Mouse (Mus musculus) lung, embryonic 14.5 days (tissue): ENCODE results near the gene H2-Ob. TPM values are rescaled to one million over a fixed set of nuclear protein-coding genes. Genes with fewer than 3 reads are reported as not detected.

Experiments used
- ATAC-seq: fragments of 200-750 bp; cut with Nextera tagmentation; 2 replicates; pipeline ENCODE4 v1.8.0; 2017; ENCODE audit warnings: mild to moderate bottlenecking, moderate TSS enrichment, moderate library complexity; ENCODE audit not compliant: insufficient read depth
- DNase-seq: peaks from one replicate; pipeline ENCODE4 v3.0.0-alpha.2; 2015
- H3K27ac ChIP-seq: fragments of 300-500 bp; sonication (generic); 2 replicates; pipeline ENCODE4 v1.5.1; 2014; ENCODE audit warnings: low read depth, mild to moderate bottlenecking, moderate library complexity
- H3K27me3 ChIP-seq: fragments of 300-500 bp; sonication (generic); 2 replicates; pipeline ENCODE4 v1.6.1; 2014; ENCODE audit warnings: low read length, control low read depth; ENCODE audit not compliant: insufficient read depth
- H3K36me3 ChIP-seq: fragments of 300-500 bp; sonication (generic); 2 replicates; pipeline ENCODE4 v1.6.1; 2014; ENCODE audit warnings: control low read depth; ENCODE audit not compliant: insufficient read depth
- H3K4me1 ChIP-seq: fragments of 300-500 bp; sonication (generic); 2 replicates; pipeline ENCODE4 v1.6.1; 2014; ENCODE audit warnings: antibody characterized with exemption, control low read depth; ENCODE audit not compliant: insufficient read depth
- H3K4me2 ChIP-seq: fragments of 300-500 bp; sonication (generic); 2 replicates; pipeline ENCODE4 v1.6.1; 2014; ENCODE audit warnings: mild to moderate bottlenecking
- H3K4me3 ChIP-seq: fragments of 300-500 bp; sonication (generic); 2 replicates; pipeline ENCODE4 v1.5.1; 2014; ENCODE audit warnings: low read depth, low read length
- H3K9ac ChIP-seq: fragments of 300-500 bp; sonication (generic); 2 replicates; pipeline ENCODE4 v1.6.1; 2014
- H3K9me3 ChIP-seq: fragments of 300-500 bp; sonication (generic); 2 replicates; pipeline ENCODE4 v1.6.1; 2016; ENCODE audit warnings: low read depth, low read length, control low read depth
- CTCF ChIP-seq: IDR thresholded peaks from 2 replicates; pipeline ENCODE4 v1.5.1; 2016; ENCODE audit warnings: antibody characterized with exemption, low read depth
- whole genome bisulfite sequencing: fragments of 180-500 bp; shearing (Covaris S2); extraction: QIAGEN DNeasy Blood & Tissue Kit; methylation state at CpG from one replicate; pipeline ENCODE4 v1.1.7; 2014; 5-methylcytosine and 5-hydroxymethylcytosine counted together
- polyA plus RNA-seq: library from polyadenylated mRNA; unstranded; fragments of >200 nt; fragmentation: Nextera tagmentation; extraction: Ambion mirVana; gene quantifications from 2 replicates; pipeline ENCODE4 v1.2.1, GENCODE M21; 2014

The H2-Ob gene
- polyA plus RNA-seq, 1 experiment from 2014 or later: not detected

GRCm38 (mm10) chr17:34256501-34256900 lies 17.8 kb downstream of the H2-Ob start:
- TF ChIP-seq CTCF: no peak
- Histone ChIP-seq H3K27me3 (no peaks in the 10 kb centered on the region), H3K9ac (no peak overlapping the region), H3K27ac (no peak overlapping the region), H3K9me3 (no peaks in the 10 kb centered on the region), H3K4me2 (no peak overlapping the region), H3K36me3 (no peaks in the 10 kb centered on the region), H3K4me1 (no peaks in the 10 kb centered on the region), H3K4me3 (no peak overlapping the region)
- no peak for DNase-seq
- WGBS: 73% methylated on average over 5 of the region's 5 CpGs
- no peak for ATAC-seq

GRCm38 (mm10) chr17:34257594-34258375 lies 19.1 kb downstream of the H2-Ob start, which contains the start of gene H2-Ab1:
H2-Ab1 (plus strand) TSS chr17:34257689.
- Histone ChIP-seq H3K36me3 (no peaks in the 10 kb centered on the region), H3K9me3 (no peaks in the 10 kb centered on the region), H3K4me3 (no peak within 1 kb of the TSS), H3K27ac (no peak within 1 kb of the TSS), H3K27me3 (peaks cover 6% of the 10 kb centered on the region; the same call in 1 of the 2 replicates), H3K9ac (no peak within 1 kb of the TSS), H3K4me2 (no peak within 1 kb of the TSS), H3K4me1 (no peaks in the 10 kb centered on the region)
- 72% methylated on average over 11 of the region's 11 CpGs for WGBS
- ATAC-seq (no peak), DNase-seq (peak; percentile 76)
- TF ChIP-seq CTCF: no peak

- no peak overlapping the region for H3K27ac ChIP-seq
- TF ChIP-seq CTCF: no peak
- H3K9ac ChIP-seq: no peak overlapping the region
- 32% methylated on average over 5 of the region's 5 CpGs for WGBS
- peak; percentile 69 for DNase-seq
- H3K4me3 ChIP-seq: no peak overlapping the region
- H3K9me3 ChIP-seq: no peaks in the 10 kb centered on the region
- ATAC-seq: no peak
- no peak overlapping the region for H3K4me2 ChIP-seq
- H3K27me3 ChIP-seq: peaks cover 32% of the 10 kb centered on the region
- no peaks in the 10 kb centered on the region for H3K36me3 ChIP-seq
- H3K4me1 ChIP-seq: no peaks in the 10 kb centered on the region
Observed at GRCm38 (mm10) chr17:34260551-34260950, 21.8 kb downstream of the H2-Ob start.

- no peak overlapping the region for H3K9ac ChIP-seq
- no peaks in the 10 kb centered on the region for H3K4me1 ChIP-seq
- no peak for TF ChIP-seq CTCF
- H3K27ac ChIP-seq: no peak overlapping the region
- no peaks in the 10 kb centered on the region for H3K36me3 ChIP-seq
- ATAC-seq (peak; percentile 52; the same call in 1 of the 2 replicates), DNase-seq (peak; percentile 92)
- 20% methylated on average over 4 of the region's 4 CpGs for WGBS
- H3K9me3 ChIP-seq: no peaks in the 10 kb centered on the region
- no peak overlapping the region for H3K4me3 ChIP-seq
- no peak overlapping the region for H3K4me2 ChIP-seq
- peaks cover 32% of the 10 kb centered on the region for H3K27me3 ChIP-seq
Observed at GRCm38 (mm10) chr17:34261502-34261901, 22.8 kb downstream of the H2-Ob start.

- no peaks in the 10 kb centered on the region for H3K36me3 ChIP-seq
- no peak for TF ChIP-seq CTCF
- peak overlapping the region; percentile 89 for H3K4me2 ChIP-seq
- H3K9me3 ChIP-seq: no peaks in the 10 kb centered on the region
- H3K27ac ChIP-seq: no peak overlapping the region
- peak overlapping the region; percentile 48 for H3K4me3 ChIP-seq
- H3K9ac ChIP-seq: no peak overlapping the region
- no peaks in the 10 kb centered on the region for H3K4me1 ChIP-seq
- WGBS: 2% methylated on average over 8 of the region's 8 CpGs
- peaks cover 32% of the 10 kb centered on the region for H3K27me3 ChIP-seq
- ATAC-seq: peak; percentile 81
- peak; percentile 94 for DNase-seq
Observed at GRCm38 (mm10) chr17:34263068-34263467, 24.4 kb downstream of the H2-Ob start.

- WGBS: 5% methylated on average over 14 of the region's 14 CpGs
- peak; percentile 25; the same call in 1 of the 2 replicates for TF ChIP-seq CTCF
- H3K27ac ChIP-seq: no peak overlapping the region
- H3K27me3 ChIP-seq: peaks cover 32% of the 10 kb centered on the region
- H3K36me3 ChIP-seq: no peaks in the 10 kb centered on the region
- peak overlapping the region; percentile 48 for H3K4me3 ChIP-seq
- peak; percentile 40 for DNase-seq
- no peaks in the 10 kb centered on the region for H3K9me3 ChIP-seq
- no peak overlapping the region for H3K9ac ChIP-seq
- no peaks in the 10 kb centered on the region for H3K4me1 ChIP-seq
- no peak for ATAC-seq
- H3K4me2 ChIP-seq: peak overlapping the region; percentile 89
Observed at GRCm38 (mm10) chr17:34263811-34264371, 25.2 kb downstream of the H2-Ob start.
